Mouse (Mus musculus) kidney, embryonic 15.5 days (tissue): ENCODE measurements around the gene Rin3. TPM values are rescaled to one million over a fixed set of nuclear protein-coding genes. Genes with fewer than 3 reads are reported as not detected.

Experiments used
- ATAC-seq: fragments of 200-750 bp; cut with Nextera tagmentation; replicated peaks from 2 replicates; pipeline ENCODE4 v1.8.0; 2017; ENCODE audit warnings: moderate TSS enrichment; ENCODE audit not compliant: low FRiP score
- H3K27ac ChIP-seq: fragments of 300-500 bp; sonication (generic); 2 replicates; pipeline ENCODE4 v1.5.1; 2015; ENCODE audit warnings: mild to moderate bottlenecking, inconsistent platforms
- H3K27me3 ChIP-seq: fragments of 300-500 bp; sonication (generic); 2 replicates; pipeline ENCODE4 v1.6.1; 2015; ENCODE audit warnings: inconsistent platforms
- H3K36me3 ChIP-seq: fragments of 300-500 bp; sonication (generic); 2 replicates; pipeline ENCODE4 v1.6.1; 2015; ENCODE audit warnings: inconsistent platforms
- H3K4me1 ChIP-seq: fragments of 300-500 bp; sonication (generic); 2 replicates; pipeline ENCODE4 v1.6.1; 2015; ENCODE audit warnings: inconsistent platforms
- H3K4me2 ChIP-seq: fragments of 300-500 bp; sonication (generic); 2 replicates; pipeline ENCODE4 v1.6.1; 2015; ENCODE audit warnings: moderate library complexity, mild to moderate bottlenecking, inconsistent platforms
- H3K4me3 ChIP-seq: fragments of 300-500 bp; sonication (generic); replicated peaks from 2 replicates; pipeline ENCODE4 v1.5.1; 2015; ENCODE audit warnings: mild to moderate bottlenecking, inconsistent platforms
- H3K9ac ChIP-seq: fragments of 300-500 bp; sonication (generic); 2 replicates; pipeline ENCODE4 v1.6.1; 2015; ENCODE audit warnings: mild to moderate bottlenecking, inconsistent platforms
- H3K9me3 ChIP-seq: fragments of 300-500 bp; sonication (generic); replicated peaks from 2 replicates; pipeline ENCODE4 v1.6.1; 2016; ENCODE audit warnings: inconsistent platforms
- WGBS: fragments of 180-500 bp; shearing (Covaris S2); methylation state at CpG from one replicate; pipeline ENCODE4 v1.1.7; 2015; ENCODE audit warnings: mixed read lengths; 5-methylcytosine and 5-hydroxymethylcytosine counted together
- polyA plus RNA-seq: library from polyadenylated mRNA; unstranded; fragments of >200 nt; fragmentation: Nextera tagmentation; extraction: Ambion mirVana; gene quantifications from 2 replicates; pipeline ENCODE4 v1.2.1, GENCODE M21; 2015

Rin3 gene
- polyA plus RNA-seq, 1 experiment from 2014 or later, result 10.0 TPM

GRCm38 (mm10) chr12:102367075-102367474 is 84.2 kb downstream of the Rin3 start:
- 76% methylated on average over 3 of the region's 3 CpGs for WGBS
- H3K9me3 ChIP-seq, result no peaks in the 10 kb centered on the region
- no peak overlapping the region for H3K4me3 ChIP-seq
- no peaks in the 10 kb centered on the region for H3K27me3 ChIP-seq
- no peak overlapping the region for H3K4me2 ChIP-seq
- no peak for ATAC-seq
- H3K27ac ChIP-seq, result no peak overlapping the region
- peaks cover 23% of the 10 kb centered on the region for H3K4me1 ChIP-seq
- no peak overlapping the region for H3K9ac ChIP-seq
- peaks cover 25% of the 10 kb centered on the region; the same call in 1 of the 2 replicates for H3K36me3 ChIP-seq

- H3K9me3 ChIP-seq, result no peaks in the 10 kb centered on the region
- WGBS, result 70% methylated on average over 7 of the region's 7 CpGs
- H3K4me3 ChIP-seq, result no peak overlapping the region
- no peak overlapping the region for H3K4me2 ChIP-seq
- no peak for ATAC-seq
- H3K4me1 ChIP-seq, result peaks cover 23% of the 10 kb centered on the region
- H3K9ac ChIP-seq, result no peak overlapping the region
- H3K27me3 ChIP-seq, result no peaks in the 10 kb centered on the region
- peaks cover 25% of the 10 kb centered on the region; the same call in 1 of the 2 replicates for H3K36me3 ChIP-seq
- no peak overlapping the region for H3K27ac ChIP-seq
These were observed 85.2 kb downstream of the Rin3 start for GRCm38 (mm10) chr12:102368066-102368465.

- peaks cover 23% of the 10 kb centered on the region for H3K4me1 ChIP-seq
- H3K36me3 ChIP-seq, result peaks cover 26% of the 10 kb centered on the region; the same call in 1 of the 2 replicates
- no peaks in the 10 kb centered on the region for H3K27me3 ChIP-seq
- no peak overlapping the region for H3K9ac ChIP-seq
- H3K4me2 ChIP-seq, result no peak overlapping the region
- 0 out of 2 replicates have a peak, but pooled peaks have one; percentile 61 for ATAC-seq
- no peak overlapping the region for H3K4me3 ChIP-seq
- H3K27ac ChIP-seq, result no peak overlapping the region
- 72% methylated on average over 14 of the region's 14 CpGs for WGBS
- H3K9me3 ChIP-seq, result no peaks in the 10 kb centered on the region
These were observed 85.7 kb downstream of the Rin3 start for GRCm38 (mm10) chr12:102368556-102368955.

GRCm38 (mm10) chr12:102369488-102370235 is 86.8 kb downstream of the Rin3 start:
- Histone ChIP-seq H3K4me3 (no peak overlapping the region), H3K27ac (no peak overlapping the region), H3K9ac (no peak overlapping the region), H3K4me2 (no peak overlapping the region), H3K9me3 (no peaks in the 10 kb centered on the region), H3K36me3 (peaks cover 34% of the 10 kb centered on the region; the same call in 1 of the 2 replicates), H3K4me1 (peaks cover 23% of the 10 kb centered on the region), H3K27me3 (no peaks in the 10 kb centered on the region)
- WGBS, result 69% methylated on average over 22 of the region's 22 CpGs
- no peak for ATAC-seq

- 76% methylated on average over 4 of the region's 4 CpGs for WGBS
- peaks cover 23% of the 10 kb centered on the region for H3K4me1 ChIP-seq
- peaks cover 43% of the 10 kb centered on the region; the same call in 1 of the 2 replicates for H3K36me3 ChIP-seq
- no peaks in the 10 kb centered on the region for H3K27me3 ChIP-seq
- H3K4me2 ChIP-seq, result no peak overlapping the region
- H3K9ac ChIP-seq, result no peak overlapping the region
- H3K4me3 ChIP-seq, result no peak overlapping the region
- H3K9me3 ChIP-seq, result no peaks in the 10 kb centered on the region
- ATAC-seq, result no peak
- no peak overlapping the region for H3K27ac ChIP-seq
These were observed 88.2 kb downstream of the Rin3 start for GRCm38 (mm10) chr12:102370931-102371500.

- 77% methylated on average over 3 of the region's 3 CpGs for WGBS
- no peak overlapping the region for H3K4me2 ChIP-seq
- no peaks in the 10 kb centered on the region for H3K27me3 ChIP-seq
- H3K9me3 ChIP-seq, result no peaks in the 10 kb centered on the region
- H3K4me1 ChIP-seq, result peaks cover 23% of the 10 kb centered on the region
- H3K4me3 ChIP-seq, result no peak overlapping the region
- ATAC-seq, result no peak
- H3K9ac ChIP-seq, result no peak overlapping the region
- peaks cover 47% of the 10 kb centered on the region; the same call in 1 of the 2 replicates for H3K36me3 ChIP-seq
- H3K27ac ChIP-seq, result no peak overlapping the region
These were observed 89.5 kb downstream of the Rin3 start for GRCm38 (mm10) chr12:102372322-102372721.

GRCm38 (mm10) chr12:102382180-102382579 is 99.3 kb downstream of the Rin3 start:
- Histone ChIP-seq H3K9ac (no peak overlapping the region), H3K27me3 (no peaks in the 10 kb centered on the region), H3K4me2 (no peak overlapping the region), H3K36me3 (peaks cover 29% of the 10 kb centered on the region), H3K27ac (no peak overlapping the region), H3K9me3 (no peaks in the 10 kb centered on the region), H3K4me1 (no peaks in the 10 kb centered on the region), H3K4me3 (no peak overlapping the region)
- ATAC-seq, result no peak
- WGBS, result 78% methylated on average over 8 of the region's 8 CpGs

- Histone ChIP-seq H3K9me3 (no peaks in the 10 kb centered on the region), H3K27me3 (no peaks in the 10 kb centered on the region), H3K9ac (no peak overlapping the region), H3K4me3 (no peak overlapping the region), H3K27ac (no peak overlapping the region), H3K4me1 (no peaks in the 10 kb centered on the region), H3K4me2 (no peak overlapping the region), H3K36me3 (peaks cover 34% of the 10 kb centered on the region)
- WGBS, result 86% methylated on average over 9 of the region's 9 CpGs
- ATAC-seq, result no peak
These were observed 100.4 kb downstream of the Rin3 start for GRCm38 (mm10) chr12:102383288-102383687.

- Histone ChIP-seq H3K27me3 (no peaks in the 10 kb centered on the region), H3K4me2 (no peak overlapping the region), H3K4me3 (no peak overlapping the region), H3K36me3 (peaks cover 42% of the 10 kb centered on the region), H3K4me1 (no peaks in the 10 kb centered on the region), H3K27ac (no peak overlapping the region), H3K9ac (no peak overlapping the region), H3K9me3 (no peaks in the 10 kb centered on the region)
- WGBS, result 26% methylated on average over 3 of the region's 3 CpGs
- no peak for ATAC-seq
These were observed 102.0 kb downstream of the Rin3 start for GRCm38 (mm10) chr12:102384819-102385218.

- Histone ChIP-seq H3K4me2 (no peak overlapping the region), H3K4me3 (no peak overlapping the region), H3K9ac (no peak overlapping the region), H3K27me3 (no peaks in the 10 kb centered on the region), H3K27ac (no peak overlapping the region), H3K9me3 (no peaks in the 10 kb centered on the region), H3K4me1 (no peaks in the 10 kb centered on the region), H3K36me3 (peaks cover 56% of the 10 kb centered on the region)
- peak; percentile 67 for ATAC-seq
- WGBS, result 52% methylated on average over 16 of the region's 16 CpGs
These were observed 104.5 kb downstream of the Rin3 start for GRCm38 (mm10) chr12:102387219-102387917.

GRCm38 (mm10) chr12:102390042-102390441 is 107.2 kb downstream of the Rin3 start:
- ATAC-seq, result 0 out of 2 replicates have a peak, but pooled peaks have one; percentile 27
- Histone ChIP-seq H3K27ac (no peak overlapping the region), H3K36me3 (peaks cover 50% of the 10 kb centered on the region), H3K4me3 (no peak overlapping the region), H3K9me3 (no peaks in the 10 kb centered on the region), H3K4me1 (no peaks in the 10 kb centered on the region), H3K27me3 (no peaks in the 10 kb centered on the region), H3K4me2 (no peak overlapping the region), H3K9ac (no peak overlapping the region)
- 31% methylated on average over 8 of the region's 8 CpGs for WGBS

GRCm38 (mm10) chr12:102391109-102391508 is 108.3 kb downstream of the Rin3 start:
- peaks cover 55% of the 10 kb centered on the region for H3K36me3 ChIP-seq
- no peaks in the 10 kb centered on the region for H3K9me3 ChIP-seq
- no peak overlapping the region for H3K9ac ChIP-seq
- no peak for ATAC-seq
- no peaks in the 10 kb centered on the region for H3K4me1 ChIP-seq
- H3K4me3 ChIP-seq, result no peak overlapping the region
- WGBS, result 84% methylated on average over 2 of the region's 2 CpGs
- no peaks in the 10 kb centered on the region for H3K27me3 ChIP-seq
- H3K27ac ChIP-seq, result no peak overlapping the region
- H3K4me2 ChIP-seq, result no peak overlapping the region
